Mouse (Mus musculus) thymus, postnatal 36 days (tissue): ENCODE data around the gene Col6a3.
A peak's percentile ranks its signal among the peaks of the same experiment; 100 is the strongest.

Experiments used
- DNase-seq, 2 experiments: peaks; one replicate each; pipeline ENCODE4 v3.0.0; 2022; ENCODE audit warnings: mixed read lengths in 2 of 2

The Col6a3 gene

GRCm38 (mm10) chr1:90843836-90844235, at the start of gene Col6a3:
Gene Col6a3 (minus strand): TSS chr1:90843971.
- no peak for DNase-seq

GRCm38 (mm10) chr1:90885771-90886460, 42.1 kb upstream of the Col6a3 start:
- DNase-seq: no peak

GRCm38 (mm10) chr1:90876486-90877270, 32.9 kb upstream of the Col6a3 start:
- DNase-seq: no peak

GRCm38 (mm10) chr1:90875961-90876360, 32.2 kb upstream of the Col6a3 start:
- DNase-seq: no peak

- no peak for DNase-seq
Observed at GRCm38 (mm10) chr1:90875371-90875770, 31.6 kb upstream of the Col6a3 start.

- DNase-seq: no peak
Observed at GRCm38 (mm10) chr1:90870581-90870980, 26.8 kb upstream of the Col6a3 start.

- DNase-seq: no peak
Observed at GRCm38 (mm10) chr1:90866734-90867133, 23.0 kb upstream of the Col6a3 start.

GRCm38 (mm10) chr1:90855880-90856279, 12.1 kb upstream of the Col6a3 start:
- no peak for DNase-seq

GRCm38 (mm10) chr1:90849836-90850235, 6.1 kb upstream of the Col6a3 start:
- peak; percentile 13 to 21 for DNase-seq

- no peak for DNase-seq
Observed at GRCm38 (mm10) chr1:90845206-90845605, 1.4 kb upstream of the Col6a3 start.

GRCm38 (mm10) chr1:90842789-90843587, 783 bp downstream of the Col6a3 start:
- DNase-seq: no peak

- no peak for DNase-seq
Observed at GRCm38 (mm10) chr1:90840250-90840649, 3.5 kb downstream of the Col6a3 start.

- no peak for DNase-seq
Observed at GRCm38 (mm10) chr1:90838657-90839056, 5.1 kb downstream of the Col6a3 start.

GRCm38 (mm10) chr1:90838221-90838620, 5.5 kb downstream of the Col6a3 start:
- no peak for DNase-seq

GRCm38 (mm10) chr1:90836178-90836740, 7.5 kb downstream of the Col6a3 start:
- no peak for DNase-seq

- DNase-seq: no peak
Observed at GRCm38 (mm10) chr1:90834701-90835100, 9.1 kb downstream of the Col6a3 start.

GRCm38 (mm10) chr1:90830006-90830405, 13.8 kb downstream of the Col6a3 start:
- DNase-seq: no peak

- no peak for DNase-seq
Observed at GRCm38 (mm10) chr1:90813226-90813625, 30.5 kb downstream of the Col6a3 start.

- no peak for DNase-seq
Observed at GRCm38 (mm10) chr1:90808930-90809329, 34.8 kb downstream of the Col6a3 start.

GRCm38 (mm10) chr1:90803104-90803503, 40.7 kb downstream of the Col6a3 start:
- no peak for DNase-seq

- DNase-seq: no peak
Observed at GRCm38 (mm10) chr1:90801067-90801466, 42.7 kb downstream of the Col6a3 start.

- DNase-seq: no peak
Observed at GRCm38 (mm10) chr1:90800466-90800865, 43.3 kb downstream of the Col6a3 start.

- DNase-seq: no peak
Observed at GRCm38 (mm10) chr1:90797276-90797891, 46.4 kb downstream of the Col6a3 start.
